Mouse (Mus musculus) thymus, adult 18-20 months (tissue): Measurements from ENCODE around the gene Pym1.
A peak's percentile ranks its signal among the peaks of the same experiment; 100 is the strongest.
"Not testable (repeated sequence)": the region's sequence is repeated elsewhere in the genome, so short reads cannot be mapped to it uniquely, and the experiment has no call there.

ENCODE experiments used
- DNase-seq, 2 experiments: peaks; one replicate each; pipeline ENCODE4 v3.0.0; 2022; ENCODE audit warnings: mixed read lengths in 2 of 2

Pym1 gene

DNA sequence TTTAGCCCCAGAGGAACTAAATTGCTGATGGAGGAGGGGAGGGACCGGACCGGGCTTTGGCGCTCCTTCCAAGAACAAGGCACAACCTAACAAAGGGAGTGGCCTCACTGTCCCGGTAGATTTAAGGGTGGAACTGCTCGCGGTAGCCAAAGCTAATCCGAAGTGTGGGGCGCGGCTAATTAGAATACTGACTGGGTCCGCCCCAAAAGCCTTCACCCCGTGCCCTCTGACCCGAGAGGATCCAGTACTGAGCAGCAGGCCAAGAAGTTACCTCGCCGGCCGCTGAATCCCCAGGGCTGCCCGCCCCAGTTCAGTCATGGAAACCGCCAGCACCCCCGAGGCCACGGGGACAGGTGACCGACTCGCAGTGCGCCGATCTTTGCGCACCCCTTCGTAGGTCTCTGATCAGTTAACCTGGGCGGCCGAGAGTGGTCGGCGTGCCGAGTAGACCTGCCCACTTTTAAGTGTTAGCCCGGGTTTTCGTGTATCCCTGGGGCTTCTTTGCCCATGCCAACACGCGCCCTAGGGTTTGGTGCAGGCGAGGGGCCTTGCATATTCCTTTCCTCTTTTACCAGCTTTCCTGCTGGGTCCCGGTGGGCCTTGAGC is at the start of gene Pym1:
Gene Pym1, plus strand, starts transcription at position 244 of the 606 bp plus-strand sequence.
- peak; percentile 54 to 78 for DNase-seq

DNA sequence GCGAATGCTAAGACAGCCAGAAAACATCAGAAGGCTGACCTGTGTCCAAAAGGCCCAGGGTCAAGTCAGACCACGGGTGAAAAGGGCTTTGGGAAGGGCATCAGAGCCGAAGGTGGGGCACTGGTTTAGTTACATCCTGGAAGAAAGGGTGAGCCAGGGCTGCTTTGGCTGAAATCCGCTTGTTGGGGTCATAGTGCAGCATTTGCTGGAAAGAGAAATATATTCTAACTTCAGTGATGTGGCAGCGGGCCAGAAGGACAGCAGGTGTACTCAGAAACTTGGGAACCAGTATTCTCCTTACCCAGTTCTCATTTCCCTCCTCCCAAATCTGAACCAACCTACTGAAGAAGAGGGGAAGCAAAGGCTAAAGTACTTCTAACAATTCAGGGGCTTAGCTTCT is 48.7 kb upstream of the Pym1 start:
- DNase-seq: no peak

DNA sequence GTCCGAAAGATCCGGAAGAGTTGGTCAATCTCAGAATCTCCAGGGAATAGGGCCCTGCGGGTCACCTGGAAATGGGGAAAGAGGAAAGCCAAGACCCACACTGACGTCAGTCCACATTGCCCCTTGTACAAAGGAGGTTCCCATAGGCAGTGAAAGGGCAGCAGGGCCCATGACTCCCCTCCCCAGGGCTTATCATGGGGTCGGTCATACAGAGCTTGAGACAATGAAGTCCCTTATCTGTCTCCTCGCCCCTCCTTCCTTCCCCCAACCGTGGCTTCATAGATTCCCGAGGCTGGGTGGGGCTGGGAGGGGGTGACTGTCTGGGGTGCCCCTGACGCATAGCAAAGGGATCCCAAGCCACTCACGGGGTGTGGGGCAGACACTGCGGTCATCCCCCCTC is 48.1 kb upstream of the Pym1 start:
- DNase-seq: no peak

DNA sequence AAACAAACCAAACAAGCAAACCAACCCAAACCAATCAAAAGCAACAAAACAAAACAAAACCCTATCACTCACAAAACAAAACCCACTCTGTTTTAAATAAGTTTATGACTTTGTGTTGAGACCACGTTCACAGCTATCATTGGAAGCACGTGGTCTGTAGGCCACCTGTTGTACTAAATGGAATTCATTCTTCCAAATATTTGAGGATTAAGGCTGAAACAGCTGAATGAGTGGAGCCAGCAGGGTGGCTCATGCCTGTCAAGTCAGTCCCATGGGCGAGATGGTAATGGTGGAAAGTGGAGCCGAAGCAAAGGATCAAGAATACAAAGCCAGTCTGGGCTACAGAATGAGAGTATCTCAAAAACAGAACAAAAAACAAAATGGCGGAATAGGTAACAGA is 47.0 kb upstream of the Pym1 start:
- no peak for DNase-seq

DNA sequence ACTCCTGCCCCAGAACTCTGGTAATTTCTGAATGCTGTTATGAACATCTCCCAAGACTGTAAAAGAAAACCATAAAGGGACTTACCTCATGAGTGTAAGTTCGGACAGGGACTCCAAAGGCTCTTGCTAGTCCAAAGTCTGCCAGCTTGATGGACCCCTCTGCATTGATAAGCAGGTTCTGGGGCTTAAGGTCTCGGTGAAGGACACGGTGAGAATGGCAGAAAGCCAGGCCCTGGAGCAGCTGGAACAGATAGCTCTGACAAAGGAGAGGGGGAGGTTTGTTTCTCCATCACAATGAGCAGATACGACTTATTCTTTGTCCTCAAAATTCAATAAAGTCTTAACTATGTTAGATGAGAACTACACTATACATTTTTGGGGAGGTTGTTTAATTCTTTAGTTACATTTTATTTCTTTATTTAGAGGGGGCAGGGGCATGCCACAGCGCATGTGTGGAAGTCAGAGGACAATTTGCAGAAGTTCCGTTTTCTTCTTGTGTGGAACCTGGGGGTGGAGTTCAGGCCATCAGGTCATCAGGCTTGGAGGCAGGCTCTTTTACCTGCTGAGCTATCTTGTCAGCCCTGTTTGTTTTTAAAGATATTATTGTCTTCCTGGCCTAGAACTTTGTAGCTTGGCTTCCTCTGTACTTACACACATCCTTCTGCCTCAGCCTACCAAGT is 45.2 kb upstream of the Pym1 start:
- no peak for DNase-seq

DNA sequence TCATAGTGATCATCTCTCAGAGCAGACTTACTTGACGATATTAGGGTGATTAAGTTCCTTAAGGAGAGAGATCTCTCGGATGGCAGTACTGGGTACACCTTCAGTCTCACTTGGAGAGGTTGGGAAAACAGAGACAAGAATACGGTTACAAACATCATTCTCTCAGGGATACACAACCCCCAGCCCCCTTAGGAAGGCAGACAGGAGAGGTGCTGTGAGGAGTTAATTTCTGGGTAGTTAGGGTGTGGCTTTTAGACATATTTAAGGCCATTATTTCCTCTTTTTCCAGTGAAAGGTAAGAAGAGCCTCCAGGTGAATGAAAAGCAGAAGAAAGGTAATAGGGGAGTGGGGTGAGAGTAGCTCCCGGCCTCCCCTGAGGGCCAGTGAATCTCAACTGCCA is 43.8 kb upstream of the Pym1 start, which contains the start of gene Pmel:
Gene Pmel, plus strand, starts transcription at position 301 of the 400 bp plus-strand sequence.
- no peak for DNase-seq

DNA sequence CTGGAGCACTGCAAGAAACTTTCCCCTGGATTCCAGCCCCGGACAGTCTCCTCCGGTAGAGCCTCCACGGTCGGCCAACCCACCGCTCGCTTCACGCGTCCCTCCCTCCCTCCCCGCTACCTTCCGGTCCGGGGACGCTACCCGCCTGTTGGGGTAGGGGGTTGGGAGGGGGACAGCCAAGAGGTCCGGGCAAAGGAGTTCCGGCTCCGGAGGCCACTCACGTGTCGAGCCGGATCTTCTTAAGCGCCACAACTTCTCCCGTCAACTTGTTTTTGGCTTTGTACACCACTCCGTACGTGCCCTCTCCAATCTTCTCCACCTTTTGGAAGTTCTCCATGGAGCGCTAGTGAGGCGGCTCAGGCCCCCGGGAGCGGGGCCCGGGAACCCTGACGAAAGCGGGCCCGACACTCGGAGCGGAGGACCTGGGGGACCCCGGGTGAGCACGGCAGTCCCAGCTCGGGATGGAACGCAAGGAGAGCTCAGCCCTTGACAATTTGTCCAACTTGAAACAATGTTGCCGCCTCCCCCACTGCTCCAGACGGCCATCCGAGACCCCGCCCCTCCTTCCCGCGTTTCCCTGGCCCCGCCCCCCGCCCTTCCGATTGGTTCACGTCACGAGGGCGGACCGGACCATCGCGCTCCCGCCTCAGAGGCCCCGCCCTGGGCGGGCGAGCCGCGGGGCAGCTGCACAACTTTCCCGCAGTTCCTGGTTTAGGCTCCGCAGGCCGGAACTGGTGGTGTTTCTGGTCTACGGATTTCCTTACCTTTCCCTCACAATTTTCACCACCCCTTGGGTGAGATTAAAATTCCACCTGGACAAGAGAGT is 43.0 kb upstream of the Pym1 start, which contains the start of gene Cdk2:
Gene Cdk2, minus strand, starts transcription at position 541 of the 826 bp plus-strand sequence.
- DNase-seq: peak; percentile 89

DNA sequence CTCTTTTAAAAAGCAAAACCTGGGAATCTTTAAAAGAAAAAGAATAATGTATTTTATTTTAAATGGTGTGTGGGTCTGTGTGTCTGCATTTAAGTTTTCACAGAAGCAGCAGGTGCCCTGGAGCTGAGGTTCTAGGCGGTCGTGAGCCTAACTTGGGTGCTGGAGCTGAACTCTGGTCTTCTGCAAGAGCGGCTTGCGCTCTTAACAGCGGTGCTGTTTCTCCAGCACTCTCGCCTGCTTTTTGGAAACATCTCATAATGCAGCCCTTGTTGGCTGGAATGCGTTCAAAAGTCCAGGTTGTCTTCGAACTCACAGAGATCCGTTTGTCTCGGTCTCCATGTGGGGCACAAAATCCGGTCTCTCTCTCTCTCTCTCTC is 42.4 kb upstream of the Pym1 start:
- no peak for DNase-seq

DNA sequence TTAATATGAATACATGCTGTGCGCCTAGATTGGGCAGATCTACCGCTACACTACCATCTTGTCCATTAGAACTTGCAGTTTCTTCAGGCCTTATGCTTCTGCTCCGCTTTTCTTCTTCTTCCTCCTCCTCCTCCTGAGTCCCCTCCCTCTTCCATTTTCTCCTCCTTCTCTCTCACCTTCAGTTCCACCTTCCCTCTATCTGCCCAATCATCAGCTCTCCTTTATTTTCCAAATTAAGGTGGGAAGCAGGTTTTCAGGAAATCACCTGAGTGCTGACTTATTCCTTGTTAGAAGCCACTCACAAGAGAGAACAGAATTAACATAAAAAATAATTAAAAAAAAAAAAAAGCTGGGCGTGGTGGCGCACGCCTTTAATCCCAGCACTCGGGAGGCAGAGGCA is 36.4 kb upstream of the Pym1 start:
- not testable (repeated sequence) for DNase-seq

DNA sequence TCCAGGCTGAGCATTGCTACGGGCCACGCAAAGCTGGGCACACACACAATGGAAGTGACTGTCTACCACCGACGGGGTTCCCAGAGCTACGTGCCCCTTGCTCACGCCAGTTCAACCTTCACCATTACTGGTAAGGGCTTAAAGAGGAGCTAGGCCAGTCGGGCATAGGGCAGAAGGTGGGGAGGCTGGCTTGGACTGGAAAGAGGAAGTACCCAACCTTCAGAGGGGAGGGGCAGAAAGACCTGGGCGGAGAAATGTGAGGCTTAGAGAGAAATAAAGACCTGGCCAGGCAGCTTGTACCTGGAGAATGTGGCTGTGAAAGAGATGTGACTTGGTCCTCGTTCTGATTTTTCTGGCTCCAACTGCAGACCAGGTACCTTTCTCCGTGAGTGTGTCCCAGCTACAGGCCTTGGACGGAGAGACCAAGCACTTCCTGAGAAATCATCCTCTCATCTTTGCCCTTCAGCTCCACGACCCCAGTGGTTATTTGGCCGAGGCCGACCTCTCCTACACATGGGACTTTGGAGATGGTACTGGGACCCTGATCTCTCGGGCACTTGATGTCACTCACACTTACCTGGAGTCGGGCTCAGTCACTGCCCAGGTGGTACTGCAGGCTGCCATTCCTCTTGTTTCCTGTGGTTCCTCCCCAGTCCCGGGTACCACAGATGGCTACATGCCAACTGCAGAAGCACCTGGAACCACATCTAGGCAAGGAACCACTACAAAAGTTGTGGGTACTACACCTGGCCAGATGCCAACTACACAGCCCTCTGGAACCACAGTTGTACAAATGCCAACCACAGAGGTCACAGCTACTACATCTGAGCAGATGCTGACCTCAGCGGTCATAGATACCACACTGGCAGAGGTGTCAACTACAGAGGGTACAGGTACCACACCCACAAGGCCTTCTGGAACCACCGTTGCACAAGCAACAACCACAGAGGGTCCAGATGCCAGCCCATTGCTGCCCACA is 31.8 kb upstream of the Pym1 start:
- peak; percentile 62 to 85 for DNase-seq

DNA sequence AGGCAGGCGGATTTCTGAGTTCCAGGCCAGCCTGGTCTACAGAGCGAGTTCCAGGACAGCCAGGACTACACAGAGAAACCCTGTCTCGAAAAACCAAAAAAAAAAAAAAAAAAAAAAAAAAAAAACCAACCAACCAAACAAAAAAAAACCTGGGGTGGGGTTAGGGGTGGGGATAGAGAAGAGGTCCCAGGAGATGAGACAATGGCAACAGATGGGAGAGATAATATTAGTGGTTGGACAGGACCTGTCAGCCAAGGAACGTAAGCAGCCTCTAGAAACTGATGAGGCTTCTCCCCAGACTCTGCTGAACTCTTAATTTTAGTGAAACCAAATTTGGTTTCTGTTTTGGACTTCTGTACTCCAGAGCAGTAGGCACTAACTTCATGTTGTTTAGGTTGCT is 22.2 kb upstream of the Pym1 start:
- not testable (repeated sequence) for DNase-seq

DNA sequence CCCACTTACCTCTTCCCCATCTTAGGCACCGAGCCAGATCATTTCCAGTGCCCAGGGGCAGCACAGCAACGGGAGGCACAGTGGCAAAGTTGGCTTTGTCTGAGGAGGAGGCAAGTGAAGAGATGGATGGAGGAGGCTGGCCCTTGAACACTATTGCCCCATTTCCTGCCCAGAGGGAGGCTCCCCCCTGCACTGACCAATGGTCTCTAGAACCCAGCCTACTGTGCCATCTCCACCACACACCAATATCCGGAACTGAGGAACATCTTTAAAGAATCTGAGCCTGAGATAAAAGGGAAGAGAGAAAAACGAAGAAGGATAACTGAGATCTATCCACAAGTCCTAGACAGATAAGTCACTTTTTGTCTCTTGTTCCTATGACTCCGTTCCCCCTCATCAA is 19.6 kb upstream of the Pym1 start:
- no peak for DNase-seq

DNA sequence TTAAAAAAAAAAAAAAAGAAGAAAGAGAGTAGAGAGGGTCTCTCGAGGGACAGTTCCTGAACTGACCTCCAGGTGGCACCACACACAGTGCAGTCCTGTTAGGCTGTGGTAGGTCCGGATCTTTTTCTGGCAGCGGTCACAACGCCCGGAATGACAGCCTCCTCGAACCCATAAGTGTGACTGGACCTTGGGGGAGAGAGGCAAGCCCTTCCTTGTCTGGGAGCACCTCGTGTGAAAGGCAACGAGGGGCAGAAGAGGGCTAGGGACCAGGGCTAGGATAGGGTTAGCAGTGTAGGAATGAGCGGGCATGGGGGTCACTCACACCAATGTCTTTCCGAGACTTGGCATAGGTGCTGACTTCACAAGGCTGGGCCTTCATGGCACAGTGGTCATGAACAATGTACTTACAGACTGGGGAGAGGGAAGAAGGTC is 16.7 kb upstream of the Pym1 start:
- DNase-seq: peak in 1 of 2 experiments; percentile 43

DNA sequence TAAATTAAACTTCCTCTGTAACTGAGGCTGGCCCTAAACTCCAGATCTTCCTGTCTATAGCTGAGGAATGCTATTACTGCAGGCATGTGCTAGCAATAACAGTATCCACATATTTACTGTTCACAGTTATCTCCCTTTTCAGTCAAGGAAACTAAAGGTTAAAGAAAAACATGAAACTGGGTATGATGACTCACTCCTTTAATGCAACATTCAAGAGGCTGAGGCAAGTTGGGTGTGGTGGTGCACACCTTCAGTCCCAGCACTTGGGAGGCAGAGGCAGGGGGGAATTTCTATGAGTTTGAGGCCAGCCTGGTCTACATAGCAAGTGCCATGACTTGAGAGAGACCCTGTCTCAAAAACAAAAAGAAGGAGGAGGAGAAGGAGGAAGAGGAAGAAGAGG is 15.7 kb upstream of the Pym1 start:
- no peak for DNase-seq

DNA sequence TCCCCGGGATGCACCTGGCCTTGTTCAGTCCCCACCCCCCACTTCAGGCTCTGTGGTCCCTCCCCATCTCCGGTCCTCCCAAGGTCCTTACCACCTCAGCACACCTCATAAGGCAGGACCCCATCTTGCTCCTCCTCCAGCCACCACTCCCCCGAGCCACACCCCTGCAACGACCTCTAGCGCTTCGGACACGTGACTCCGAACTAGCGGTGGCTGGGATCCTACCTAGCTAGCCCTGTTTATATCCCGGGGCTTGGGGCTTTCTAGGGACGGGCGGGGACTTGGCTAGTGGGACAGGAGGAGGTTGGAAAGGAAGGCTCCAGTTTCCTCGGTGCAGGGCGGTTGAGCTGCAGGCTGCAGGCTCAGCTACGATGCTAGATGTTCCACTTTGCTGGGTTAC is 10.3 kb upstream of the Pym1 start:
- no peak for DNase-seq

DNA sequence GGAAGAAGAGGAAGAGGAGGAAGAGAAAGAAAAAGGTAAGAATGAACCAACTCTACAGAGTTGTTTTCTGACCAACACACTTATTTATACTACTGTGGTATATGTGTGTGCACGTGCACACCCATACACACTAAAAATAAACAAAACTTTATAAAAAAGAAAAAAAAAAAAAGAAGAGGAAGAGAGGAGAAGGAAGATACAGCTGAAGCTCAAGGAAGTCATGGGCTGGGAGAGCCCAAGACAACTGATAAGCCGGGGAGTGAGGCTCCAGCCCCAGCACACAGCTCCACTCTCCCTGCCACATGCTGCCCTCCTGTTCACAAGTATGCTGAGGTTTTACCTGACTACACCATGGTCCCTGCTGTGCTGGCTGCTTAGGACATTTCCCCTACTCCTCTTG is 7.4 kb upstream of the Pym1 start:
- DNase-seq: no peak

DNA sequence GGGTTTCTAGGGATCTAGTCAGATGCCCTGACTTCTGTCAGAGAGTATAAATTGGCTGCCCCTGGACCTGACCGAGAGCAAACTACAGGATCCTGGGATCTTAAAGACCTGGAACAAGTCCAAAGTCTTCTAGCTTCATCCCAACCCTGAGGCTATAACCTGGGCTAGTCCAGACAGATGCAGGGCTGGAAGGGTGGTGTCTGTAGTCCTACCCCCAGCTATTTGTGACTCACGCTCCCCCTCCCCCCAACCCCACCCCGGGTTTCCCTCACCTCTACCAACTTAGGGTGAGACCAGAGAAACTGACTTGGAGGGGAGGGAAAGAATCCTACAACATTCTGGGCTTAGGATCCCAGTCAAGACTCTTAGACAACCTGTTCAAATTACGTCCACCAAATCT is 5.1 kb upstream of the Pym1 start:
- no peak for DNase-seq

DNA sequence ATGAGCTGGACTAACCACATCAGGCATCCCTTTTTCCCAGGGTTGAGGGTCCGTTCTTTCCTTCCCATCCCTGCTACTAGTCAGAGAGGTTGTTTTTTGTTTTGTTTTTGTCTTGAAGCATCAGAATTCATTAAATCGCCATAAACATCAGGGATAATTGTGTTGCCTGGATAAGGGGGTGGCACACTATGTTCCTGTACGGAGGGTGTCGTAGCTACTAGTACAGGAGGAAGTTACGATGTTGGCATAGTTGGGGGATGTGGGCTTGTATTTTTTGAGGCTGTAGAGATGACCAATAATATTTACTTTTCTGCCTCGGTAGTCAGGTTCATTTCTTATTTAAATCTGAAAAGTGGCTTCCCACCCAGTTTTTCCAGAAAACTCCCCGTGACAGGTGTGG is 4.5 kb upstream of the Pym1 start:
- no peak for DNase-seq

DNA sequence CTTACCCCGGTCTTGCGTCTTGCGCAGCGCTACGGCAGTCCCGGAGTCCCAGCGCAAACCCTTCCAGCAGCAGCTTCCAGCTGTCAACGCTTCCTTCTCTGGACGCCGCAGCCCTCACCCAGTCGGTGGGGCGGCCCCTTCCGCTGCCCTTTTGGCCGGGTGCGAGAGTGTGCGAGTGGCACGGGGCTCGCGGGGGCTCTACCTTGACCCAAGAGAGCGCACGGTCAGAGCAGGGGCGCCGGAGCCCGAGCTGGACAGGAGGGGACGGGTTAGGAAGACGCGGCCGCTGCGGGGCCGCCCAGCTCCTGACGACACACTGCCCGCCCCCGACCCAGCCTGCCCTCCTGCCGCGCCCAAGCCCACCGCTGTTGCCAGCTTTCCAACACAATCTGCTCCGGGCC is 3.9 kb upstream of the Pym1 start:
- peak; percentile 56 to 62 for DNase-seq

DNA sequence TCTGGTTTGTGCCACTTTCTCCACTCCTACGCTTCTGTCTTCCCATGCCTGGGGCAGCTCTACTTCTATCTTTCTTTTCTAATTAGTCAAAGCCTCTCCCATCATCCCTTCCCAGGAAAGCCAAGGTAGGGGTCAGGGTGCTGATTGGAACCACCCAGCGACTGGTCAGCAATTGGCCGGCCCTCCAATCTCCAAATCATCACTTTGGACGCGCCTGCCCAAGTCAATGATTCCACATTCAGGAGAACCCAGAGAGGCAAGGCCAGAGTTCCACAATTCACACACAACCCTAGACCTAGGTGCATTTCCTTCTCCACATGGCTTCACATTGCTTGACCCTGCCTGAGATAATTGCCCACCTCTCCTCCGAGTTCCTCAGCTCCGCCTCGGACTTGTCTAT is 3.5 kb upstream of the Pym1 start:
- peak in 1 of 2 experiments; percentile 27 for DNase-seq

DNA sequence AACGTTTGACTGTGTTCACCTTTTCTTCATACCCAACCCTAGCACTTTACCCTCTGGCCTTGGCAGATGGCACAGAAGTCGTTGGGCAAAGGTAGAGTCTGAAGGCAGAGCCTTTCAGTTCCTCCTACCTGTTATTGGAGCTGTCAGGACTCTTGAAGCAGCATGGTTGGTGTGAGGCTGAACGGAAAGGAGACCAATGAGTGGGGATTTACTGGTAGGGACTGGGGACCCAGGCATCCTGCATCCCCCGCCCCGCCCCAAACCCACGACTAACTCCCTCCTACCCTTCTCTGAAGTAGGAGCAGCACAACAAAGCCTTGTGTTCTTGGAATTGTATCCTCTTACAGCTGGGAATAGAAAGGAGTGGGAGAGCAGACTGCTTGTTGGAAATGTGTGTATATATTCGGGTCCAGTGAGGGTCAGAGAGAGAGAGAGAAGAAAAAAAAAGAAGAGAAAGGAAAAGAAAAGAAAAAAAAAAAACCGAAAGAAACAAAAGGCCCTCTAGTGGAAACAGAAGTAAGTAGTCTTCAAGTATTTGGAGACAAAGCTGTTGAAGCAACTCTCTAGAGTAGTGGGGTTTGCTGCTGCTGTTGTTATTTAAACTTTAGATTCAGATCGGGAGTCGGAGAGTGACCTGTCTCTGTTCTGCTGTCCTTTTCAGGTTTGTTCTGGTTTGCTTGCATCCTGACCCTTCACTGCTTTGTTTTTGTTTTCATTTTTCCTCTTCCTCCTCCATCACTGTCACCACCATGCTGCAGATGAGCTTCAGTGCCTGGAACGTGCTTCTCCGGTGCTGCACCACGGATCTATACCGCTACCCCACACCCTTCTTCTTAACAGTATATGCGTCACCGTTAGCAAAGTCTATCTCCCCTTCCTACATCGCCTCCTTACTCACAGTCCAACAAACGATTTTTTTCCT is 2.7 kb upstream of the Pym1 start, which contains the start of gene Dgka:
Gene Dgka, minus strand, starts transcription at position 176 of the 922 bp plus-strand sequence.
- peak; percentile 68 to 80 for DNase-seq
